Mouse (Mus musculus) adrenal gland, adult 10 weeks (tissue): ENCODE results near the gene Gm2042. TPM values are rescaled to one million over a fixed set of nuclear protein-coding genes. Genes with fewer than 3 reads are reported as not detected.

Experiments used
- polyA plus RNA-seq: library from polyadenylated mRNA; stranded (reverse); fragments of 350-450 nt; fragmentation: Illumina TruSeq; extraction: RNeasy Lipid Tissue Mini Kit (QIAGEN cat#74804); gene quantifications from one replicate; pipeline ENCODE4 v1.2.3, GENCODE M21; 2014; ENCODE audit warnings: low read depth, low replicate concordance

Gm2042 gene
- not detected for polyA plus RNA-seq

DNA sequence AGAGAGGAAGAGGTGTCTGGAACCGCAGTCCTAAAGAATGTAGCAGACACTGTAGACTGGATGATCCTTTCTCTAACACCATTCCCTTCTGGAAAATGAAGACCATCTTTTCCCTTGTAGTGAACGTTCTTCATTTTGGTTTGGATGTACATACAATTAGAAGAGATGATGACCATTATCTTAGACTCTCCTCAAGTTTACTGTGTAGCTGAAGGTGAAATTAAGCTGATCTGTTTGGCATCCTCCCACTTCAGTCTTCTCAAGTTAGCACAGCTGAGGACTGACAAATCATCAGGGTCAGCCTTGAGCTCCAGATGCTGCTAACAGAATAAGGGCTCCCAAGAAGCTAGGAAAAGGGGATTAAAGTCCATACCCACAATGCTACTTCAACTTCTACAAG is at the start of gene Gm2042:
Gm2042 (plus strand) TSS at position 301 of the 400 bp plus-strand sequence.

DNA sequence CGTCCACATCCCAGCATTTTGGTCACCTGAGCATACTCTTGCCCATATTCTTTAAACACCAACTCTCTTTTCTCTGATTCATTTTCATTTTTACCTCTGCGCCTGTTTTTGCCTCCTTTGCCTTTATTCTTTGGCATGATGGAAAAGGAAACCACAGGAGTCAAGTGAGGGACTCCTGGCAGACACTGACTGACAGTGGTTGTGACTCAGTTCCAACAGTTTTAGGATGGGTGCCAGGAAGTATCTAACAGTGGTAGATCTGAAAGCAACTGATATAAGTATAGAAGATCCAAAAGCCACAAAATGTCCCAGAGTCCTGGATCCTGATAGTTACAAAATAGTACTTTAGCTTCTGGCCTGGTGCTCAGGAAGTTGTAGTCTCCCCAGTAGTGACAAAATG is 34.2 kb upstream of the Gm2042 start, which contains the start of gene Gm2035:
Gm2035 (minus strand) TSS at position 137 of the 400 bp plus-strand sequence.

Other genes starting within 250 kb of the Gm2042 start
- gene Gm21319, start 178.3 kb upstream of the Gm2042 start, polyA plus RNA-seq, result not detected
- gene Gm21936, start 158.6 kb upstream of the Gm2042 start, polyA plus RNA-seq, result not detected
- not detected for gene BB287469, start 137.5 kb upstream of the Gm2042 start, polyA plus RNA-seq
- gene Gm2001, start 111.7 kb upstream of the Gm2042 start, polyA plus RNA-seq, result not detected
- gene Gm2016, start 80.0 kb upstream of the Gm2042 start, polyA plus RNA-seq, result not detected
- not detected for gene Gm2022, start 58.7 kb upstream of the Gm2042 start, polyA plus RNA-seq
- not detected for gene Gm2035, start 34.2 kb upstream of the Gm2042 start, polyA plus RNA-seq
- not detected for gene Gm2075, start 57.8 kb downstream of the Gm2042 start, polyA plus RNA-seq
- gene Gm6803, start 64.7 kb downstream of the Gm2042 start, polyA plus RNA-seq, result not detected
- gene Gm2056, start 72.9 kb downstream of the Gm2042 start, polyA plus RNA-seq, result not detected
- gene Gm16368, start 129.6 kb downstream of the Gm2042 start, polyA plus RNA-seq, result not detected
- gene Gm10436, start 228.0 kb downstream of the Gm2042 start, polyA plus RNA-seq, result not detected